Mouse (Mus musculus): ENCODE measurements around the gene Fam160a1. TPM values are rescaled to one million over a fixed set of nuclear protein-coding genes. Genes with fewer than 3 reads are reported as not detected.

Fam160a1 gene
- total RNA-seq, 2 experiments from 2014 or later: 3.5 to 4.2 TPM

- no peak for DNase-seq (ENCODE audit: low spot score in 2 of 2)
These were observed 59.7 kb downstream of the Fam160a1 start for GRCm38 (mm10) chr3:85757435-85757834.

GRCm38 (mm10) chr3:85749348-85749747 is 67.7 kb downstream of the Fam160a1 start:
- DNase-seq (ENCODE audit: low spot score in 2 of 2): no peak

DNA sequence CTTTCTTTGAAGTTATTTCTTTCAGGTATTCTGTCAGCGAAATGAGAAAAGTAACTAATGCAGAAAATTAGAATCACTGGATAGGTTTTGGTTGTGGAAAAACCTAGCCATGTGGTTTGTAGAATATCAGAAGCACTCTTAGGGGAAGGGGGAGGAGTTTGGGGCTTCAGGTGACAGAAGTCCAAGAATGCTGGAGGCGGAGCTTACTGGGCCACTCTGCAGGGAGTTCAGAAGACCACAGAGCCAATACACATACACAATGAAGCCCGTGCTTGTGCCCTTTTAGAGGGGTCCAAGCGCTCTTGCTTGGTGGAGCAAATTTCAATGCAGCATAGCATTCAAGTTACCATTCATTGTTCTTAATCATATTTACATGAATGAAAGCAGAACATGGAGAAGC is 68.2 kb downstream of the Fam160a1 start:
- DNase-seq (ENCODE audit: low spot score in 2 of 2): no peak

DNA sequence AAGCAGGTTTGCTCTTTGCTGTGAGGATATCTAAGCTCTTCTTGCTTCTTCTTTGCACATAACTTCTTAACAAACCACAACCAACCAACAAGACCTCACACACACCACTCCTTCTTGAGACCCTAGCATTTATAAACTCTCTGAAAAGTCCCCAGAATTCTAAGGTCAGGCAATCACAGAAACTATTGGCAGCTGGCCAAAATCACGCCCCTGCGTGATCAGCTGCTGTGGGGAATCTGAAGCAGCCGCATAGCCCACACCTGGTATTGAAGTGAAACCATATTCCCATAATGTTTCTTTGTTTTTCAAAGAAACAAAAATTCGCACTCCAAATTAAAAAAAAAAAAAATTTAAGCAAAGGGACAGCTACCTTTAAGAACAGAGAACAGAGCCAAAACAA is 71.0 kb downstream of the Fam160a1 start:
- no peak for DNase-seq (ENCODE audit: low spot score in 2 of 2)

DNA sequence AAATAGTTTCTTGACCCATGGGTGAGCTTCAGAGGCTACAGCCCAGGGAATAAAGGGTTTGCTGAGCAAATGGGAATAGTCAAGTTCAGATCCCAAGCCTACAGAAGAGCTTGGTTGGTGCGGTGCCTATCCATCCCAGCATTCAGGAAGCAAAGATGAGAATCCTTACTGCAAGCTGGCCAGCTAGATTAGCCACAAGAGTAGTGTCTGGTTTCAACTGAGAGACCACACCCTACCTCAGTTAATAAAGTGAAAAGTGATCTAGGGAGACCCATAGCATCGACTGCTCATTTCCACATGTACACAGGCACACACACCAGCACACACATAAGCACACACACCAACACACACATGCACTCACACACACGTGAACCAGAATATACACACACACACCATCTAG is 75.3 kb downstream of the Fam160a1 start:
- DNase-seq (ENCODE audit: low spot score in 2 of 2): no peak

- no peak for DNase-seq (ENCODE audit: low spot score in 2 of 2)
These were observed 78.5 kb downstream of the Fam160a1 start for GRCm38 (mm10) chr3:85738591-85738990.

GRCm38 (mm10) chr3:85733939-85734729 is 83.0 kb downstream of the Fam160a1 start:
- no peak for DNase-seq (ENCODE audit: low spot score in 2 of 2)

DNA sequence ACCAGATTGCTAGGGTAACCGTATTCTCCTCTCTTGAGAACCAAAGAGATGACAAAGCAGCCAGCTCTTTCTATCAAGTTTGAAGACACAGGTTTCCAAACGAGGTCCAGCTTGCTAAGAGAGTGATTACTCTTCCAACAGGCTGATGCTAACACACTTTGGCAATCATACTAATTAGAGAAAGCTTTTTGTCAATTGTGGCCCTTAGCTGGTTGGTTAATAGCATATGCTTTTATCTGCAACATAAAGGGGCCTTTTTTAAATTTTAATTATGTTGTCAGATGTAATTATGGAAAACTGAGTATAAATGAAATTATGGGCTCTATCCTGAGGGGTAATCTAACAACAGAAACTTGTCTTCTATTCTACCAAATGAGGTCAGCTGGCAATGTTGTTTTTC is 89.9 kb downstream of the Fam160a1 start:
- DNase-seq (ENCODE audit: low spot score in 2 of 2): no peak

- no peak for DNase-seq (ENCODE audit: low spot score in 2 of 2)
These were observed 91.1 kb downstream of the Fam160a1 start for GRCm38 (mm10) chr3:85725971-85726370.

GRCm38 (mm10) chr3:85725110-85725509 is 92.0 kb downstream of the Fam160a1 start:
- no peak for DNase-seq (ENCODE audit: low spot score in 2 of 2)

DNA sequence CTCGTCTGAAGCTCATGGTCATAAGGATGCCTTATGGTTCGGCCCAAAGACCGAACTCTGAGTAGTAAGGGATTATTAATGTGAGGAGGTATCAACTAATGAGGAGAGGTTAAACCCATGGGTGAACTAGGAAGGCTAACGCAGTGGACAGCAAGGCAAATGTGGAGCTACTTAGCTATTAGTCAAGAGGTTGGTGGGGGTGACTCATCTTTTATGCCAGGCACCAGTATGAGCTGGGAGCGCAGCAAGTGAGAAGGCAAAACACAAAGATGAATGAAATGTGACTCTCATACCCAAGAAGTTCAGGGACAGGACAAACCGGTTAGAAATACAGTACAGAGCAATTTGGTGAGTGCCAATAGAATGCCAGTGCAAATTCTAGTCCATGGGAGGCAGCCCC is 94.5 kb downstream of the Fam160a1 start:
- DNase-seq (ENCODE audit: low spot score in 2 of 2): no peak

GRCm38 (mm10) chr3:85715764-85716297 is 101.3 kb downstream of the Fam160a1 start:
- DNase-seq (ENCODE audit: low spot score in 2 of 2): no peak

GRCm38 (mm10) chr3:85713936-85714709 is 103.0 kb downstream of the Fam160a1 start:
- no peak for DNase-seq (ENCODE audit: low spot score in 2 of 2)

GRCm38 (mm10) chr3:85710695-85711094 is 106.4 kb downstream of the Fam160a1 start:
- no peak for DNase-seq (ENCODE audit: low spot score in 2 of 2)

- DNase-seq (ENCODE audit: low spot score in 2 of 2): peak; percentile 38 to 44
These were observed 109.7 kb downstream of the Fam160a1 start for GRCm38 (mm10) chr3:85707421-85707820.

DNA sequence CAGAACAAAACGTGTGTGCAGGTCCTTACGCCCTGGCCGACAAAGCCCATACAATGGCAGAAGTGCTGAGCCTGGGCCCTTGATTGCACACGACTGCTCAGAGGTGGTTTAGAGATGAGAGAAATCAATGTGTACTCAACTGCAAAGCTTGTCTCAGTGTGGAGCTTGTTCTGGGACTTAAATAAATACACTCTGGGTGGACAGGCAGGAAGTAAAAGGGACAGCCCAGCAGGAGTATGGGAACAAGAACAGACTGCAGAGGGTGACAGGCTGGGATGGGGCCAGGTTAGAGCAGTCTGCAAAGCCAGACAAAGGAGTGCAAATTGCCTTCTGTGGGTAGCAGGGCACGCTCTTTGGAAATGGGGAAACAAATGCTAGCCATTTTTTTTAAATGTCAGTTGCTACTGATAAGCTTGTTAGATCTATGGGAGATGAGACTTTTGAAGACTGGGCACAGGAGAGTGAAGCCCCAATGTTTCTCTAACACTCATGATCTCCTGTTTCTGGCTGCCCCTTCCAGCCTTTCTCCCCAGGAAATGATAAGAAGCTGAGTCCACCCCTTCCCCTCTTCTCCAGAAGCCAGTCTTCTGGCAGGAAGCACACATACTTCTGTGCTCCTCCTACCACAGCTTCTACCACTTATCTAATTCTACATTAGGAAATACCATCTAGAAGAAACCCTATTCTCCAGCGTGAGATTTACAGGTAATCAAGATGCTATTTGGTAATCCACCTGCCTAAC is 113.8 kb downstream of the Fam160a1 start:
- no peak for DNase-seq (ENCODE audit: low spot score in 2 of 2)

DNA sequence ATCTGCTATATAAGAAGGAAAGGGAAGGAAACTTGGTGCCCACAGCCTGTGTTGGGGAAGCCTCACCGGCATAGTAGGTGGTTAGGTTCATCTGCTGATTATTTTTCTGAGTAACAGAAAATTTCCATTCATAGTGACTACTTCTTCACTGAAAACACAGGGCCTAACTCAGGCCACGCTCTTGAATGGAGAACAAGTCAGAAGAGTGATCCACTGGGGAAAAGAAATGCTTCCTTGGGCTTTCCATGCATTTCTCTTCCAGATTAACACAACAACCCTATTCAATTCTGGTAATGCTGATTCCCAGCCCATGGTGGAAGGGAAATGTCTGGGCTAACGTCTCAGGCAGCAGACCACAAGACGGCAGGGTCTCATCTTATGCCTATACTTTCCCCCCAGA is 118.6 kb downstream of the Fam160a1 start:
- DNase-seq (ENCODE audit: low spot score in 2 of 2): no peak

DNA sequence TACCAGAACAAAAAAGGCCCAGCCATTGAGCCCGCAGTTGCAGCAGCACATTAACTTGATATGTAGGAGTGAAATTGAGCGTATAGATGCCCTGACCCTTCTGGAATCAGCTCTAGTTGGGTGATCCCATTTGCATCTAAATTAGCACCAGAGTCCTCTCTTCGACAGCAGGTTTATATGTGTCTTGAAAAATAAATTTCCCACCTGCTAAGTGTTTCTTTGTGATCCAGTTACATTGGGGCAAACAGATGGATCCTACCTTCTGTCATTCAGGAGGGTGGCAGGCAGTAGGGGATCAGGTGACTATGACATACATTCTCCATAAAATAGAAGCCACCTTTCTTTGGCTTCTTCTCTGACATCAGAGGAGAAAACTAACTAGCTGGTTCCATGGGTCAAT is 122.0 kb downstream of the Fam160a1 start:
- DNase-seq (ENCODE audit: low spot score in 2 of 2): no peak

GRCm38 (mm10) chr3:85693013-85693412 is 124.1 kb downstream of the Fam160a1 start:
- no peak for DNase-seq (ENCODE audit: low spot score in 2 of 2)

DNA sequence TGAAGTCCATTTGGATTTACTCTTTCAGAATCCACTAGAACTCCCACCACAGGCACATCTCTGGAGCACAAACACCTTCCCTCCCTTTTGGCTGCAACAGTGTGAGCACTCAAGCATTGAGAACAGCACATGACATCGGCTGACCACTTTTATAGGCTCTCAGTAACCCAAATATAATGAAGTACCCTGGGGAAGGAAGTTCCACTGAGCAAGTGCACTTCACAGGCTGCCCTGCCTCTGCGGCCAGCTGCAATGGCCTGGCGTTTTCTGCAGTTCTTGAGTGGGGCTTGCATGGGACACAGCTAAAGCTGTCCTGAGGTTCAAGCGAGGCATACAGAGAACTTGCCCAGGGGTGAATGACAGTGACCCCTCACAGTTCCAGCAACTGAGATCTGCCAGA is 126.0 kb downstream of the Fam160a1 start:
- DNase-seq (ENCODE audit: low spot score in 2 of 2): no peak

DNA sequence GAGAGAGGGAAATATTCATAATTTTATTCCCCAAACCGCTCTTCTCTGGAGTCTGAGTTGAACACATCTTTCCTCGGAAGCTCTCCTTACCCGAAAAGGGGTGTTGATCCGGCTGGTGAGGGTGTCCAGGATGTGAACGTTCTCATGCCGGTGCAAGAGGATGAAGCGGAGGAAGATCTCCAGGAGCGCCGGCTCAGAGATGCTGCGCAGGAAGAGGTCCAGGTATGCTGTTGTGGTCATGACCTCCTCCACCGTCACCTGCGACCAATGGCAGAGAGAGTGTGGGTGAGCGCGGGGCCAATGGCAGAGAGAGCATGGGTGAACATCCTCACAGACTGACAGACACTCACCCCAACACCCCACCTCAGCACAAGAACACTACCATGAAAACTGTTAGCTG is 128.8 kb downstream of the Fam160a1 start:
- DNase-seq (ENCODE audit: low spot score in 2 of 2): no peak

GRCm38 (mm10) chr3:85685271-85685670 is 131.8 kb downstream of the Fam160a1 start:
- DNase-seq (ENCODE audit: low spot score in 2 of 2): no peak
